Comparison of ENCODE assay signal across 7 mouse cellular contexts in the genomic region with DNA sequence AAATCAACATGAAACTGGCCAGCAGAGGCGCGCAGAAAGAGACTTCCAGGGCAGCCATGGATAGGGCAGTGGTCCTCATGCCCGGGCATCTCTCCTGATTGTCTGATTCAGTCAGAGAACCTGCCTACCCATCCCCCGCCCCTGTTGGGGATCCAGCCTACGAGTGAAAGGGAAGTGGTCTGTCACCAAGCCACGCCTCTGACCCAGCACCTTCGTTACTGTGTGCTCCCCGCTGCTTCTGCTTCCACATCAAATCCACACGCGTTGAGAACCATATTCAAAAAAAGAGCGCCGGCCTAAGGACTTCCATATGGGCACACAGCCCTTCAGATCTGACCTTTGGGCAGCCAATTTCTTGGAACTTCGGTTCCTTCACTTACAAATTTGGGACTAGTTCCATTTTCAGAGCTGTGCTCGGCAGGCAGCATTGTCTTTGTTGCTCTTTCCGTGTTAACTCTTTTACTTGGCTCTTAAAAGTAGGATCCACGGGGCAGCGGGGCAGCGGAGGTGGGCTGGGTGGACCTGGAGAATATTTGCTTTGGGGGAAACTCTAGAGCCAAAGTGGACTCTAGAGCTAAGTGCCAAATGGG.
DNase-seq lines count a peak whose midpoint lies in the region; ATAC-seq and TF ChIP-seq lines count a peak whose summit lies in the region.

No protein-coding gene starts in this region.

- peak overlapping the region; percentile 34 for H3K4me2 ChIP-seq in intestine, embryonic 14.5 days (ENCODE audit: low read length)

- no peak overlapping the region for H3K27ac ChIP-seq in intestine, embryonic 14.5 days (ENCODE audit: low read depth)

- 20% methylated on average over 18 of the region's 18 CpGs for WGBS in intestine, embryonic 14.5 days

- no peak for TF ChIP-seq CTCF in E14TG2a.4 (conservative IDR thresholded peaks at IDR 0.05; ENCODE audit: low read length)

- ATAC-seq in erythroblast, adult 5-6 weeks (replicated peaks; ENCODE audit: low FRiP score, poor library complexity, severe bottlenecking) = 0 out of 2 replicates have a peak, but pooled peaks have one; percentile 14
- ATAC-seq in intestine, embryonic 14.5 days (replicated peaks; ENCODE audit: low FRiP score, low TSS enrichment, low read depth) = no peak
- peak; percentile 92 for ATAC-seq in megakaryocyte, adult 5-6 weeks (ENCODE audit: poor library complexity, severe bottlenecking)

- no peaks in the 10 kb centered on the region for H3K9me3 ChIP-seq in E14TG2a.4 (ENCODE audit: low read length)
- H3K9me3 ChIP-seq in intestine, embryonic 14.5 days (ENCODE audit: control insufficient read depth, low read length) = no peaks in the 10 kb centered on the region

- peaks cover 90% of the 10 kb centered on the region for H3K4me1 ChIP-seq in E14TG2a.4 (replicated peaks; ENCODE audit: low read depth, low read length)
- peaks cover 16% of the 10 kb centered on the region; the same call in 1 of the 2 replicates for H3K4me1 ChIP-seq in intestine, embryonic 14.5 days (replicated peaks; ENCODE audit: control insufficient read depth, insufficient read depth, low read length)

- H3K4me3 ChIP-seq in E14TG2a.4 (replicated peaks; ENCODE audit: low read length) = peak overlapping the region; percentile 64
- H3K4me3 ChIP-seq in intestine, embryonic 14.5 days (ENCODE audit: low read depth, low read length) = no peak overlapping the region

- H3K36me3 ChIP-seq in E14TG2a.4 (ENCODE audit: insufficient read depth, low read length) = no peaks in the 10 kb centered on the region
- no peaks in the 10 kb centered on the region for H3K36me3 ChIP-seq in intestine, embryonic 14.5 days (ENCODE audit: control insufficient read depth, insufficient read depth, low read length)
- H3K36me3 ChIP-seq in splenic B cell, adult 2 months (ENCODE audit: control insufficient read depth, insufficient read depth, low read length, poor library complexity, severe bottlenecking) = no peaks in the 10 kb centered on the region

- DNase-seq in CD4-positive helper T cell, adult 2 months (ENCODE audit: low read depth, low spot score) = peak; percentile 86
- DNase-seq in intestine, embryonic 14.5 days (ENCODE audit: low spot score) = no peak
- DNase-seq in splenic B cell, adult 2 months (ENCODE audit: low read depth, low spot score) = peak; percentile 90
- no peak for DNase-seq in urinary bladder, postnatal 4 days (ENCODE audit: low spot score in 2 of 2)

- H3K27me3 ChIP-seq in E14TG2a.4 (ENCODE audit: insufficient read depth, low read length) = no peaks in the 10 kb centered on the region
- H3K27me3 ChIP-seq in intestine, embryonic 14.5 days (replicated peaks; ENCODE audit: control insufficient read depth, insufficient read depth, low read length) = no peaks in the 10 kb centered on the region
- H3K27me3 ChIP-seq in splenic B cell, adult 2 months (ENCODE audit: control insufficient read depth, insufficient read depth, low read length, poor library complexity, severe bottlenecking) = no peaks in the 10 kb centered on the region

- H3K9ac ChIP-seq in intestine, embryonic 14.5 days (ENCODE audit: low read length) = no peak overlapping the region

Comparison
In these comparisons a context has a peak if more than half of its experiments do, and no peak if none do; other contexts are left out.
1. DNase-seq: peak in CD4-positive helper T cell, adult 2 months (single experiment) and splenic B cell, adult 2 months (single experiment); none in intestine, embryonic 14.5 days (single experiment) and urinary bladder, postnatal 4 days (0 of 2).